Mouse (Mus musculus): ENCODE data around the gene Batf. TPM values are rescaled to one million over a fixed set of nuclear protein-coding genes. Genes with fewer than 3 reads are reported as not detected.
"Not testable (repeated sequence)": the region's sequence is repeated elsewhere in the genome, so short reads cannot be mapped to it uniquely, and the experiment has no call there.

Batf gene
- polyA plus RNA-seq, 1 experiment from 2014 or later = 3.9 TPM

GRCm38 (mm10) chr12:85679117-85679516 is 7.4 kb upstream of the Batf start:
- Histone ChIP-seq H3K4me1 (ENCODE audit: insufficient read depth, low read length) (no peaks in the 10 kb centered on the region), H3K4me2 (replicated peaks; ENCODE audit: low read depth, low read length) (no peak overlapping the region), H3K27me3 (ENCODE audit: insufficient read depth, low read length) (no peaks in the 10 kb centered on the region), H3K36me3 (ENCODE audit: insufficient read depth, low read length) (no peaks in the 10 kb centered on the region), H3K9me3 (ENCODE audit: low read length) (no peaks in the 10 kb centered on the region), H3K27ac (ENCODE audit: low read length) (no peak overlapping the region), H3K4me3 (ENCODE audit: low read length) (no peak overlapping the region), H3K9ac (replicated peaks; ENCODE audit: low read length) (no peak overlapping the region)
- ATAC-seq (ENCODE audit: low FRiP score, low TSS enrichment) = no peak
- 77% methylated on average over 5 of the region's 5 CpGs for WGBS

- H3K36me3 ChIP-seq (ENCODE audit: insufficient read depth, low read length) = no peaks in the 10 kb centered on the region
- no peak overlapping the region for H3K4me2 ChIP-seq (replicated peaks; ENCODE audit: low read depth, low read length)
- no peak overlapping the region for H3K9ac ChIP-seq (replicated peaks; ENCODE audit: low read length)
- no peak overlapping the region for H3K4me3 ChIP-seq (ENCODE audit: low read length)
- H3K27ac ChIP-seq (ENCODE audit: low read length) = no peak overlapping the region
- H3K27me3 ChIP-seq (ENCODE audit: insufficient read depth, low read length) = no peaks in the 10 kb centered on the region
- 54% methylated on average over 2 of the region's 2 CpGs for WGBS
- no peak for ATAC-seq (ENCODE audit: low FRiP score, low TSS enrichment)
- no peaks in the 10 kb centered on the region for H3K9me3 ChIP-seq (ENCODE audit: low read length)
- H3K4me1 ChIP-seq (ENCODE audit: insufficient read depth, low read length) = no peaks in the 10 kb centered on the region
Observed at GRCm38 (mm10) chr12:85679808-85680207, 6.7 kb upstream of the Batf start.

DNA sequence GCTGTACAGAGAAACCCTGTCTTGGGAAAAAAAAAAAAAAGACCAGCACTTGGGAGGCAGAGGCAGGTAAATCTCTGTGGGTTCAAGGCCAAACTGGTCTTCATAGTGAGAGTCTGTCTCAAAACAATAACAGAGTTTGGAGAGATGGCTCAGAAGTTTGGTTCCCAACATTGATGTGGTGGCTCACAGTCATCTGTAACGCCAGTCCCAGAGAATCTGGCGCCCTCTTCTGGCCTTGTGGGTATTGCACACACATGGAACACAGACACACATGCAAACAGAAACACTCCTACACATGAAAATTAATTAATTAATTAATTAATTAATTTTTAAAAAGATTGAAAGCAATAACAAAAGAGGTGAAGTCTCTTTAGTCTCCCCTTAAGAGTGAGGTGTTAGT is 4.1 kb upstream of the Batf start:
- no peak overlapping the region for H3K4me3 ChIP-seq (ENCODE audit: low read length)
- 47% methylated on average over 2 of the region's 2 CpGs for WGBS
- no peaks in the 10 kb centered on the region for H3K36me3 ChIP-seq (ENCODE audit: insufficient read depth, low read length)
- no peak for ATAC-seq (ENCODE audit: low FRiP score, low TSS enrichment)
- no peak overlapping the region for H3K4me2 ChIP-seq (replicated peaks; ENCODE audit: low read depth, low read length)
- no peak overlapping the region for H3K9ac ChIP-seq (replicated peaks; ENCODE audit: low read length)
- H3K27me3 ChIP-seq (ENCODE audit: insufficient read depth, low read length) = no peaks in the 10 kb centered on the region
- no peaks in the 10 kb centered on the region for H3K9me3 ChIP-seq (ENCODE audit: low read length)
- no peak overlapping the region for H3K27ac ChIP-seq (ENCODE audit: low read length)
- no peaks in the 10 kb centered on the region; the same call in 1 of the 2 replicates for H3K4me1 ChIP-seq (ENCODE audit: insufficient read depth, low read length)

DNA sequence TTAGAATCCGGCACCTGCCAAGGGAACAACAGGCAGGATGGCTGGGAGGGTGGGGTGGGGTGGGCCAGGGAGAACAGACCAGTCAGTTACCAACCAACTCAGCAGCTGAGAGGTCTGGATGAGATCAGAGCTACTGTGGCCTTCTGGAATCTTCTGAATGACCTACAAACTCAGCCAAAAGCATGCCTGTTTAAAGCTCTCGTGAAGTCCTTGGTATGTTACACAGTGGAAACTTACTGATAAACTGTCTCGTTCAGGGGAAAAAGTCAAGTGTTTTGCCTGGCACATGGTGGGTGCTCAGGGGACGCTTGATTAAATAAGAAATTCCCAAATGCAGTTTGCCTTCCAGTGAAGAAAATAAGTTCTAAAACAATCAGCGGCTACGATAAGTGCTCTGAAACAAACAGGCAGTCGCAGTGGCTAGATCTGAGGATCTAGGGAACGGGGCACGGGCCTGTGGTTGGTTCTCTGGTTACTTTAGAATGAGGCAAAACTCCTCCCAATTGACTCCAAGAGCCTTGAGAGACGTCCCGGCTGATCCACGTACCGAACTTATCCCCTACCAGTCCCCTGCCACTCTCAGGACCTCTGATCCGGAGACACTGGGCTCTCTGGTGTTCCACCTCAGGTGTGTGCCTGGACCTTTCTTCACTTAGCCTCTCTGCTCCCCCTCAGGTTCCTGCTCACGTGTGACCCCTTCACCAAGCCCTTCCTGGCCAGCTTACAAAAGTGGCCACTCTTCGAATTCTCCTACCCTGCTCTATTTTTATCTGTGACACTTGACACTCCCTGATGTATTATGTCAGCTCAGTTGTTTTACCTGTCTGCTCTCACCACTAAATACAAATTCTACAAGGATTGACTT is 1.8 kb upstream of the Batf start:
- Histone ChIP-seq H3K9me3 (ENCODE audit: low read length) (no peaks in the 10 kb centered on the region), H3K36me3 (ENCODE audit: insufficient read depth, low read length) (no peaks in the 10 kb centered on the region), H3K27me3 (ENCODE audit: insufficient read depth, low read length) (no peaks in the 10 kb centered on the region), H3K4me1 (ENCODE audit: insufficient read depth, low read length) (no peaks in the 10 kb centered on the region; the same call in 1 of the 2 replicates), H3K27ac (ENCODE audit: low read length) (no peak overlapping the region), H3K9ac (replicated peaks; ENCODE audit: low read length) (no peak overlapping the region), H3K4me3 (ENCODE audit: low read length) (no peak overlapping the region), H3K4me2 (replicated peaks; ENCODE audit: low read depth, low read length) (no peak overlapping the region)
- no peak for ATAC-seq (ENCODE audit: low FRiP score, low TSS enrichment)
- WGBS = 85% methylated on average over 16 of the region's 16 CpGs

DNA sequence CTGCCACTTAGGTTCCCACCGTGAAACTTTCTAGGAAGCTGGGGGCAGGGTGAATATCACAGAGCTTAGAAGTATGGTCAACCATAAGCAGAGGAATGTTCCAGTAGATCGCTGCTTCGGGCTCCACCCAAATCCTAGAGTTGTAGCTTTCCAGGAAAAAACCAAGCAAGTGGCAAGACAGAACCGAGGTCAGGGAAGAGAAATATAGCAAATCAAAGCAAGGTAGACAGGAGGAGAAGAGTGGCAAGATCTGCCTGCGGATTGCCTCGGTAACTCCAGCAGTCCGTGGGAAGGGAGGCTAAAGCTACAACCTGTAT is 706 bp downstream of the Batf start:
- no peak for ATAC-seq (ENCODE audit: low FRiP score, low TSS enrichment)
- peak overlapping the region; percentile 22; the same call in 1 of the 2 replicates for H3K4me3 ChIP-seq (ENCODE audit: low read length)
- H3K4me2 ChIP-seq (replicated peaks; ENCODE audit: low read depth, low read length) = peak overlapping the region; percentile 44
- 75% methylated on average over 7 of the region's 7 CpGs for WGBS
- H3K36me3 ChIP-seq (ENCODE audit: insufficient read depth, low read length) = no peaks in the 10 kb centered on the region
- H3K9me3 ChIP-seq (ENCODE audit: low read length) = no peaks in the 10 kb centered on the region
- H3K27me3 ChIP-seq (ENCODE audit: insufficient read depth, low read length) = no peaks in the 10 kb centered on the region
- H3K9ac ChIP-seq (replicated peaks; ENCODE audit: low read length) = no peak overlapping the region
- H3K4me1 ChIP-seq (ENCODE audit: insufficient read depth, low read length) = no peaks in the 10 kb centered on the region; the same call in 1 of the 2 replicates
- no peak overlapping the region for H3K27ac ChIP-seq (ENCODE audit: low read length)

- Histone ChIP-seq H3K36me3 (ENCODE audit: insufficient read depth, low read length) (no peaks in the 10 kb centered on the region), H3K4me3 (ENCODE audit: low read length) (no peak overlapping the region), H3K9ac (replicated peaks; ENCODE audit: low read length) (no peak overlapping the region), H3K27ac (ENCODE audit: low read length) (no peak overlapping the region), H3K4me2 (replicated peaks; ENCODE audit: low read depth, low read length) (no peak overlapping the region), H3K27me3 (ENCODE audit: insufficient read depth, low read length) (no peaks in the 10 kb centered on the region), H3K9me3 (ENCODE audit: low read length) (no peaks in the 10 kb centered on the region), H3K4me1 (ENCODE audit: insufficient read depth, low read length) (no peaks in the 10 kb centered on the region; the same call in 1 of the 2 replicates)
- ATAC-seq (ENCODE audit: low FRiP score, low TSS enrichment) = no peak
- 77% methylated on average over 6 of the region's 6 CpGs for WGBS
Observed at GRCm38 (mm10) chr12:85687846-85688245, 1.4 kb downstream of the Batf start.

- no peak for ATAC-seq (ENCODE audit: low FRiP score, low TSS enrichment)
- Histone ChIP-seq H3K27ac (ENCODE audit: low read length) (no peak overlapping the region), H3K4me2 (replicated peaks; ENCODE audit: low read depth, low read length) (no peak overlapping the region), H3K36me3 (ENCODE audit: insufficient read depth, low read length) (no peaks in the 10 kb centered on the region), H3K9me3 (ENCODE audit: low read length) (no peaks in the 10 kb centered on the region), H3K4me3 (ENCODE audit: low read length) (no peak overlapping the region), H3K4me1 (ENCODE audit: insufficient read depth, low read length) (no peaks in the 10 kb centered on the region), H3K9ac (replicated peaks; ENCODE audit: low read length) (no peak overlapping the region), H3K27me3 (ENCODE audit: insufficient read depth, low read length) (no peaks in the 10 kb centered on the region)
- 87% methylated on average over 2 of the region's 2 CpGs for WGBS
Observed at GRCm38 (mm10) chr12:85695787-85696186, 9.3 kb downstream of the Batf start.

- H3K4me3 ChIP-seq (ENCODE audit: low read length) = no peak overlapping the region
- H3K36me3 ChIP-seq (ENCODE audit: insufficient read depth, low read length) = no peaks in the 10 kb centered on the region
- ATAC-seq (ENCODE audit: low FRiP score, low TSS enrichment) = no peak
- no peak overlapping the region for H3K4me2 ChIP-seq (replicated peaks; ENCODE audit: low read depth, low read length)
- no peaks in the 10 kb centered on the region for H3K27me3 ChIP-seq (ENCODE audit: insufficient read depth, low read length)
- WGBS = 89% methylated on average over 5 of the region's 5 CpGs
- no peaks in the 10 kb centered on the region for H3K9me3 ChIP-seq (ENCODE audit: low read length)
- no peak overlapping the region for H3K27ac ChIP-seq (ENCODE audit: low read length)
- H3K4me1 ChIP-seq (ENCODE audit: insufficient read depth, low read length) = no peaks in the 10 kb centered on the region
- H3K9ac ChIP-seq (replicated peaks; ENCODE audit: low read length) = no peak overlapping the region
Observed at GRCm38 (mm10) chr12:85696436-85696835, 10.0 kb downstream of the Batf start.

- not testable (repeated sequence) for H3K27ac ChIP-seq (ENCODE audit: low read length)
- 17% methylated on average over 12 of the region's 37 CpGs for WGBS
- H3K9ac ChIP-seq (replicated peaks; ENCODE audit: low read length) = peak overlapping the region; percentile 50; the same call in 1 of the 2 replicates
Observed at GRCm38 (mm10) chr12:85698179-85698578, 11.7 kb downstream of the Batf start.

DNA sequence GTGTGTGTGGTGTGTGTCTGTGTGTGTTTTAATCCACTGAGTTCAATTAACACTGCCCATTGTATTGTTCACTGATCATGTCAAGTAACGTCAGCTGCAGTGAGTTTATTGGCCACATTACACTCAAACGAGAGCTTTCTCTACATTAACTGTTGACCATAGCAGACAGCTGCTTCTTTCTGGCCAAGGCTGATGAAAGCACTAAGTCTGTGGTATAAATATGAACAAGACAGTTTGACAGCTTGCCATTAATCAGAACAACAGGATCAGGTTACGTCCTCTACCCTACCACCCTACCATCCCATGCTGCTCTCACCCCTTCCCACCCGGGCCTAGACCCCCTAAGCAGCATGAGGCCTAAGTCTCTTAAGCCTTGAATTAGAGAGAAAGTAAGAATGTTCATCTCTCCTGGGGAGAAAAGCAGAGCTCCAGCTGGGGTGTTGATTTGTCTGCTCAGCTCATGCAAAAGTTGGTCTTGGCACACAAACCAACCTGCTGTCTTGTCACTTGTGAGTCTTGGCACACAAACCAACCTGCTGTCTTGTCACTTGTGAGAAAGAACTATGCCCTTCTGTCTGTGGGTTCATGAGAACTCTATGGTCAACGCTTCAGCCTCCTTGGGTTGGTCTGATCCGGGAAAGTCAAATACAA is 13.8 kb downstream of the Batf start:
- Histone ChIP-seq H3K27ac (ENCODE audit: low read length) (no peak overlapping the region), H3K9me3 (ENCODE audit: low read length) (no peaks in the 10 kb centered on the region), H3K4me2 (replicated peaks; ENCODE audit: low read depth, low read length) (no peak overlapping the region), H3K4me1 (ENCODE audit: insufficient read depth, low read length) (peaks cover 5% of the 10 kb centered on the region), H3K27me3 (ENCODE audit: insufficient read depth, low read length) (no peaks in the 10 kb centered on the region), H3K4me3 (ENCODE audit: low read length) (no peak overlapping the region), H3K36me3 (ENCODE audit: insufficient read depth, low read length) (no peaks in the 10 kb centered on the region), H3K9ac (replicated peaks; ENCODE audit: low read length) (no peak overlapping the region)
- no peak for ATAC-seq (ENCODE audit: low FRiP score, low TSS enrichment)
- 55% methylated on average over 6 of the region's 6 CpGs for WGBS

More at GRCm38 (mm10) chr12:85698179-85698578, 11.7 kb downstream of the Batf start:
- H3K4me3 ChIP-seq (ENCODE audit: low read length) = peak overlapping the region; percentile 25
- not testable (repeated sequence) for H3K9me3 ChIP-seq (ENCODE audit: low read length); H3K4me1 ChIP-seq (ENCODE audit: insufficient read depth, low read length); H3K36me3 ChIP-seq (ENCODE audit: insufficient read depth, low read length); H3K27me3 ChIP-seq (ENCODE audit: insufficient read depth, low read length)
- peak; percentile 95 for ATAC-seq (ENCODE audit: low FRiP score, low TSS enrichment)
- H3K4me2 ChIP-seq (replicated peaks; ENCODE audit: low read depth, low read length) = peak overlapping the region; percentile 45
